In the genomic region with DNA sequence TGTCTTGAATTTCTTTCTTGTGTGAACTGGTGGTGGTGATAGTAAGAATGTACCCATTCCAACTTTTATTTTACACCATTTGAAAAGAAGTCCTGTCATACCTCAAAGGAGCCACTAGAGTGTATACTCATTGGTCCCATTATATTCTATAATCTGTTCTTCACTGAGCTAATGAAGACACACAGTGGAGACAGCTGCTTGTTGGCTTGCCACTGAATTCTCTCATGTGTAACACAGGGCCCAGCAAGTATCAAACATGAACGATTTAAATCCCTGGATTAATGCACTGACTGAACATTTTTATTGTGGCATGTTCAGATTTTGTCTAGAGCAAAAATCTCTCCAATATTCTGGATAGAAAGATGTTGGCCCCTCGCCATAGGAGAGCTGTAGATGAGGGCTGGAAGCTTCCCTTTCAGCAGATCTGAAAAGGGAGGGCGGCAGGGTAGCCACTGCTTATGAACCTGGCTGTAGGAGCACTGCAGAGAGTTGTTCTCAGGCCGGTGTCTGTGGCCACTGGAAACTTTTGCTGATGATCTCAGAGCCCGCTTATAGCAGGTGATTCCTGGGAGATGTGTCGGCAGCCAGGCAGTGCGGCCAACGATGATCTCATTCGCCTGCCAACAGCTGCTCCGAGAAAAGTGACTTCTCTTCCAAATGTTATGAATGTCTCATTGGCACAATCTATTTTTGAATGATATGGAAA, we compare ENCODE assay signal across 8 mouse cellular contexts.
DNase-seq lines count a peak whose midpoint lies in the region; ATAC-seq and TF ChIP-seq lines count a peak whose summit lies in the region.

No protein-coding gene starts in this region.

- 69% methylated on average over 10 of the region's 10 CpGs for WGBS in intestine, postnatal 0 days
- WGBS in intestine, embryonic 15.5 days = 79% methylated on average over 10 of the region's 10 CpGs

- H3K27ac ChIP-seq in intestine, postnatal 0 days (ENCODE audit: low read depth, low read length) = no peak overlapping the region
- no peak overlapping the region for H3K27ac ChIP-seq in intestine, embryonic 15.5 days

- H3K4me1 ChIP-seq in intestine, postnatal 0 days (replicated peaks; ENCODE audit: control insufficient read depth, insufficient read depth, low read length) = no peaks in the 10 kb centered on the region
- H3K4me1 ChIP-seq in intestine, embryonic 15.5 days (replicated peaks) = no peaks in the 10 kb centered on the region

- no peaks in the 10 kb centered on the region for H3K27me3 ChIP-seq in intestine, postnatal 0 days (replicated peaks; ENCODE audit: control insufficient read depth, insufficient read depth, low read length)
- H3K27me3 ChIP-seq in intestine, embryonic 15.5 days (replicated peaks) = no peaks in the 10 kb centered on the region

- H3K4me3 ChIP-seq in intestine, postnatal 0 days (ENCODE audit: low read depth, low read length) = no peak overlapping the region
- no peak overlapping the region for H3K4me3 ChIP-seq in intestine, embryonic 15.5 days (replicated peaks)

- DNase-seq in NIH3T3 (ENCODE audit: low read depth) = peak; percentile 10
- DNase-seq in frontal cortex, postnatal 10 days (ENCODE audit: low spot score in 2 of 2) = peak; percentile 14 to 32
- peak; percentile 42 for DNase-seq in layer of hippocampus, adult 11-12 months (ENCODE audit: low spot score)
- peak; percentile 30 for DNase-seq in right cerebral cortex, postnatal 4 days
- no peak for DNase-seq in neural tube, embryonic 10.5 days (ENCODE audit: extremely low spot score, low spot score)

- ATAC-seq in intestine, postnatal 0 days = no peak
- no peak for ATAC-seq in intestine, embryonic 15.5 days
- ATAC-seq in granulocyte monocyte progenitor cell, adult 5-6 weeks (replicated peaks; ENCODE audit: poor library complexity, severe bottlenecking) = no peak

- no peaks in the 10 kb centered on the region for H3K9me3 ChIP-seq in intestine, postnatal 0 days (ENCODE audit: control insufficient read depth)
- no peaks in the 10 kb centered on the region for H3K9me3 ChIP-seq in intestine, embryonic 15.5 days

- no peak overlapping the region for H3K4me2 ChIP-seq in intestine, postnatal 0 days (replicated peaks; ENCODE audit: low read depth)
- no peak overlapping the region for H3K4me2 ChIP-seq in intestine, embryonic 15.5 days (replicated peaks)

- no peaks in the 10 kb centered on the region for H3K36me3 ChIP-seq in intestine, postnatal 0 days (ENCODE audit: control insufficient read depth, insufficient read depth)
- H3K36me3 ChIP-seq in intestine, embryonic 15.5 days = no peaks in the 10 kb centered on the region

- H3K9ac ChIP-seq in intestine, postnatal 0 days (ENCODE audit: low read depth, low read length) = no peak overlapping the region
- no peak overlapping the region for H3K9ac ChIP-seq in intestine, embryonic 15.5 days

- TF ChIP-seq CTCF in intestine, postnatal 0 days (IDR thresholded peaks at IDR 0.05; ENCODE audit: low read depth) = 0 out of 2 replicates have a peak, but pooled peaks have one; percentile 11
